Comparison of ENCODE assay signal across 10 mouse cellular contexts in the genomic region with DNA sequence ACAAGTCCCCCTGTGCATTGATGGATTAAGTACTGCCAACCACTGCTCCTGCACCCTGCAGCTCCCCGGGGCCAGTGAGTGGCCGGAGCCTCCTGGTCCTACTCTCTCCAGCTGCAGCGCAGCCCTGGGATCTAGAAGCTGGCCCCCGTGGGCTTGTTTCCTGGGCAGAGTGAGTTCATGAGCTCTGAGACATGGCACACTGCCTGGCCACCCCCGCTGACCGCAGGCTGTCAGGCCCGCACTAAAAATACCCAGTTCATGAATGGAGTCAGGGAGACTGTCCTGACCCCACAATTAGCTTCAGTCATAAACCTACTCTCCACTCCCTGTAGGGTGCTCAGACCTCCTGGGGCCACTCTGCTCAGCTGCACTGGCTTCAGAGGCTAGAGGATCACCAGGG.
DNase-seq lines count a peak whose midpoint lies in the region; ATAC-seq and TF ChIP-seq lines count a peak whose summit lies in the region.
"Had no signal": no experiment of that assay in that cellular context is flagged by ENCODE, and none has a peak within 500 bp of the region (broad histone marks: within the 10 kb centered on the region; RNA-seq: fewer than 3 reads in every experiment).

No protein-coding gene starts in this region.

- no peak overlapping the region for H3K4me3 ChIP-seq in hindbrain, embryonic 16.5 days (ENCODE audit: low read length)
- no peak overlapping the region for H3K4me3 ChIP-seq in hindbrain, embryonic 12.5 days
- H3K4me3 ChIP-seq in bone marrow, adult 2 months (replicated peaks; ENCODE audit: control insufficient read depth, low read depth, low read length), result no peak overlapping the region
- H3K4me3 ChIP-seq in limb, embryonic 10.5 days, result no peak overlapping the region
- no peak overlapping the region for H3K4me3 ChIP-seq in forebrain, embryonic 11.5 days (ENCODE audit: low read depth, low read length)
- H3K4me3 ChIP-seq: embryonic facial prominence, embryonic 12.5 days had no signal

- 43% methylated on average over 7 of the region's 7 CpGs for WGBS in hindbrain, embryonic 16.5 days
- 68% methylated on average over 7 of the region's 7 CpGs for WGBS in hindbrain, embryonic 12.5 days
- WGBS in bone marrow, adult 2 months, result 72% methylated on average over 7 of the region's 7 CpGs
- WGBS in limb, embryonic 10.5 days, result 73% methylated on average over 7 of the region's 7 CpGs
- WGBS in forebrain, embryonic 11.5 days, result 69% methylated on average over 7 of the region's 7 CpGs

- no peak overlapping the region; the same call in 1 of the 2 replicates for H3K27ac ChIP-seq in hindbrain, embryonic 16.5 days (ENCODE audit: low read depth, low read length)
- no peak overlapping the region for H3K27ac ChIP-seq in hindbrain, embryonic 12.5 days
- 0 out of 2 replicates have a peak overlapping the region, but pooled peaks have one; percentile 7 for H3K27ac ChIP-seq in bone marrow, adult 2 months (ENCODE audit: control insufficient read depth, insufficient read depth, low read depth, low read length, poor library complexity)
- H3K27ac ChIP-seq in limb, embryonic 10.5 days, result peak overlapping the region; percentile 71
- H3K27ac ChIP-seq in forebrain, embryonic 11.5 days (ENCODE audit: low read depth, low read length), result no peak overlapping the region
- H3K27ac ChIP-seq: embryonic facial prominence, embryonic 12.5 days; macrophage had no signal

- TF ChIP-seq POLR2A in bone marrow, adult 2 months (IDR thresholded peaks at IDR 0.05; ENCODE audit: borderline replicate concordance, control insufficient read depth, low read depth, low read length), result no peak

- H3K36me3 ChIP-seq in hindbrain, embryonic 16.5 days (ENCODE audit: control insufficient read depth, insufficient read depth, low read length), result no peaks in the 10 kb centered on the region
- H3K36me3 ChIP-seq in hindbrain, embryonic 12.5 days, result no peaks in the 10 kb centered on the region
- no peaks in the 10 kb centered on the region for H3K36me3 ChIP-seq in limb, embryonic 10.5 days
- H3K36me3 ChIP-seq in forebrain, embryonic 11.5 days (ENCODE audit: control insufficient read depth, insufficient read depth, low read length), result no peaks in the 10 kb centered on the region
- H3K36me3 ChIP-seq: embryonic facial prominence, embryonic 12.5 days had no signal

- peak; percentile 34 to 43 for DNase-seq in gastrocnemius, postnatal 36 days
- no peak for DNase-seq in limb, embryonic 10.5 days (ENCODE audit: low spot score)
- no peak for DNase-seq in ovary, postnatal 36 days (ENCODE audit: low spot score)
- no peak for DNase-seq in right cerebral cortex, adult 2 months (ENCODE audit: low spot score in 2 of 2)
- no peak for DNase-seq in forebrain, embryonic 11.5 days (ENCODE audit: low spot score)

- no peak for TF ChIP-seq CTCF in bone marrow, adult 2 months (IDR thresholded peaks at IDR 0.05; ENCODE audit: control insufficient read depth, insufficient read depth, low read length)

- peaks cover 10% of the 10 kb centered on the region for H3K4me1 ChIP-seq in hindbrain, embryonic 16.5 days (ENCODE audit: control insufficient read depth, insufficient read depth, low read depth, low read length)
- peaks cover 32% of the 10 kb centered on the region for H3K4me1 ChIP-seq in hindbrain, embryonic 12.5 days
- H3K4me1 ChIP-seq in bone marrow, adult 2 months (ENCODE audit: control insufficient read depth, insufficient read depth, low read length), result peaks cover 2% of the 10 kb centered on the region
- H3K4me1 ChIP-seq in limb, embryonic 10.5 days, result peaks cover 67% of the 10 kb centered on the region
- H3K4me1 ChIP-seq in forebrain, embryonic 11.5 days (replicated peaks; ENCODE audit: control insufficient read depth, insufficient read depth, low read length), result no peaks in the 10 kb centered on the region; the same call in 1 of the 2 replicates

- H3K9ac ChIP-seq in hindbrain, embryonic 16.5 days (ENCODE audit: low read depth, low read length), result no peak overlapping the region
- H3K9ac ChIP-seq in hindbrain, embryonic 12.5 days, result no peak overlapping the region
- H3K9ac ChIP-seq in forebrain, embryonic 11.5 days (ENCODE audit: low read length), result no peak overlapping the region; the same call in 1 of the 2 replicates

- ATAC-seq in hindbrain, embryonic 16.5 days, result 0 out of 2 replicates have a peak, but pooled peaks have one; percentile 16
- no peak for ATAC-seq in hindbrain, embryonic 12.5 days (ENCODE audit: low FRiP score)
- no peak for ATAC-seq in forebrain, embryonic 11.5 days (replicated peaks; ENCODE audit: low FRiP score)

- H3K9me3 ChIP-seq in hindbrain, embryonic 16.5 days (ENCODE audit: control insufficient read depth, low read length), result no peaks in the 10 kb centered on the region; the same call in 1 of the 2 replicates
- no peaks in the 10 kb centered on the region for H3K9me3 ChIP-seq in hindbrain, embryonic 12.5 days (replicated peaks)
- no peaks in the 10 kb centered on the region for H3K9me3 ChIP-seq in limb, embryonic 10.5 days (replicated peaks)
- H3K9me3 ChIP-seq in forebrain, embryonic 11.5 days (ENCODE audit: control insufficient read depth, low read length), result no peaks in the 10 kb centered on the region
- H3K9me3 ChIP-seq: embryonic facial prominence, embryonic 12.5 days had no signal

- intact Hi-C loops in gastrocnemius, postnatal 36 days (cut with DNase I), result no loop called here

- H3K4me2 ChIP-seq in hindbrain, embryonic 16.5 days (ENCODE audit: low read length), result no peak overlapping the region
- H3K4me2 ChIP-seq in hindbrain, embryonic 12.5 days (replicated peaks), result no peak overlapping the region
- H3K4me2 ChIP-seq in forebrain, embryonic 11.5 days (ENCODE audit: low read depth, low read length, severe bottlenecking), result no peak overlapping the region
- H3K4me2 ChIP-seq: embryonic facial prominence, embryonic 12.5 days had no signal

- H3K27me3 ChIP-seq in hindbrain, embryonic 16.5 days (replicated peaks; ENCODE audit: control insufficient read depth, insufficient read depth, low read length), result no peaks in the 10 kb centered on the region
- H3K27me3 ChIP-seq in hindbrain, embryonic 12.5 days, result no peaks in the 10 kb centered on the region
- H3K27me3 ChIP-seq in limb, embryonic 10.5 days (ENCODE audit: low read depth, poor library complexity, severe bottlenecking), result no peaks in the 10 kb centered on the region
- no peaks in the 10 kb centered on the region; the same call in 1 of the 2 replicates for H3K27me3 ChIP-seq in forebrain, embryonic 11.5 days (ENCODE audit: control insufficient read depth, insufficient read depth, low read length)
- H3K27me3 ChIP-seq: embryonic facial prominence, embryonic 12.5 days had no signal

Comparison
In these comparisons a context has a peak if more than half of its experiments do, and no peak if none do; other contexts are left out.
1. H3K27ac ChIP-seq: peak in bone marrow, adult 2 months (single experiment) and limb, embryonic 10.5 days (single experiment); none in hindbrain, embryonic 16.5 days (single experiment), hindbrain, embryonic 12.5 days (single experiment) and forebrain, embryonic 11.5 days (single experiment).
2. DNase-seq: peak in gastrocnemius, postnatal 36 days (2 of 2); none in limb, embryonic 10.5 days (single experiment), ovary, postnatal 36 days (single experiment), right cerebral cortex, adult 2 months (0 of 2) and forebrain, embryonic 11.5 days (single experiment).